Mouse (Mus musculus) stomach, postnatal 0 days (tissue): Measurements from ENCODE around the gene Strc.

Source experiments
- CTCF ChIP-seq: IDR thresholded peaks from 2 replicates; pipeline ENCODE4 v1.5.1; 2016; ENCODE audit warnings: antibody characterized with exemption, low read depth, mild to moderate bottlenecking, moderate library complexity
- EP300 ChIP-seq: optimal IDR thresholded peaks from 2 replicates; pipeline ENCODE3; 2016; ENCODE audit warnings: antibody characterized with exemption

DNA sequence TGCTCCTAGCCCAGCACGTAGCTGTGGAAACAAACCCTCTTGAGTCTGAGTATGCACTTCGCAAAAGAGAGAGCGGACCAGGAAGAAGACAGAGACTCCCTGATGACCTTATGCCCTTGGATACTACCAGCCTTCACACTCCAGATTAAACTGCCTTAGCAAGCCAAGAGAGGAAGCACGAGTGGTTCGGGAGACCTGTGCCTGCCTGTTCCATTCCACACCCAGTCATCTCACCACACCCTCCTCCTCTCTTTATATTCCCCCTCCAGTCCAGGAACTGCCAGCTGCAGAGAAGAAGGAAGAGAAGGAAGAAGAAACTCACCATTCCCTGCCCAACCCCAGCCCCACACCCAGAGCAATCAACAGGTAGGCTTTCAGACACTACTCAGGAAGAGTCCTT is 29.5 kb downstream of the Strc start, which contains the start of gene Ckmt1:
- TF ChIP-seq EP300 (no peak), CTCF (no peak)
